Mouse (Mus musculus) gastrocnemius, adult 8-10 months (tissue): ENCODE results near the gene Cstb. TPM values are rescaled to one million over a fixed set of nuclear protein-coding genes. Genes with fewer than 3 reads are reported as not detected.
A peak's percentile ranks its signal among the peaks of the same experiment; 100 is the strongest.
"Not testable (repeated sequence)": the region's sequence is repeated elsewhere in the genome, so short reads cannot be mapped to it uniquely, and the experiment has no call there.

Source experiments
- DNase-seq, 2 experiments: peaks; one replicate each; pipeline ENCODE4 v3.0.0; 2022; ENCODE audit warnings: low spot score in 2 of 2
- total RNA-seq, 4 experiments: library from RNA; stranded (reverse); gene quantifications; 2 replicates each; pipeline ENCODE4 v1.2.4; 2022

Gene Cstb
- total RNA-seq, 4 experiments from 2014 or later: 7.8 to 12.6 (median 11.0) TPM

GRCm38 (mm10) chr10:78414936-78415335 lies 10.5 kb upstream of the Cstb start:
- not testable (repeated sequence) for DNase-seq

GRCm38 (mm10) chr10:78417888-78418287 lies 7.6 kb upstream of the Cstb start:
- no peak for DNase-seq

- DNase-seq: no peak
These were observed 6.7 kb upstream of the Cstb start for GRCm38 (mm10) chr10:78418791-78419190.

DNA sequence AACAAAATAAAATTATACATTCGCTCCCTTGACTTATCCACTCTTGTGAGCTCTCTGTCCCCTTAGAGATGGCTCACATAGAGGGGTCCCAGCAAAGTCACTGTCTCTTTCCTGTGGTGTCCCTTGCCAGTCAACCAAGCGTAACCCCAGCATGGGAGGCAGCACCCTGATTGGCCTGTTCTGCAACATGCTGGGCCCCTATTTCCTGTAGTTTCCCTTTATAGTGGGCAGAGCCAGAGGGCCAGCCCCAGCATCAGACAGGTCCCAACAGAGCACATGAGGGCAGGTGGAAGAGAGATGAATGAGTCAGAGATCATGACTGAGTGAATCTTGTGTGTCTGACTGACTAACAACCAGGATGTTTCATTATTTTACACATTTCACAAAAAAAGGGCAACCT lies 4.5 kb upstream of the Cstb start:
- no peak for DNase-seq

GRCm38 (mm10) chr10:78422614-78423013 lies 2.9 kb upstream of the Cstb start:
- no peak for DNase-seq

- DNase-seq: no peak
These were observed 757 bp downstream of the Cstb start for GRCm38 (mm10) chr10:78426117-78426735.

- DNase-seq: no peak
These were observed 2.6 kb downstream of the Cstb start for GRCm38 (mm10) chr10:78428070-78428469.

DNA sequence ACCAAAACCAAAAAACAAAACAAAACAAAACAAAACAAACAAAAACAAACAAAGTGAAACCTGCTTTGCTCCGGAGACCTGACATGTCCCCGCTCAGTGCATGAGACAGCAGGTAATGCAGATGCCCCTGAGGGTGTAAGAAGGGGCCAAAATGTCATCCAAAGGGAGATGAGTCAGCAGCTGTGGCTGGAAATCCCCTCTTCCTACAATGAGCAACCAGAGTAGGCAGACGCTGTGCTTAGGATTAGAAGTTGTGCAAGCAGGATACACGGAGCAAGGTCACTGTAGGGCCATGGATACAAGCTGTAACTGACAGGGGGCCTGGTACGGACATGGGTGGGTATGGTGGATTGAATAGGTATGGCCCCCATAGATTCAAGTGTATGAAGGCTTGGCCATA lies 3.7 kb downstream of the Cstb start:
- DNase-seq: no peak

DNA sequence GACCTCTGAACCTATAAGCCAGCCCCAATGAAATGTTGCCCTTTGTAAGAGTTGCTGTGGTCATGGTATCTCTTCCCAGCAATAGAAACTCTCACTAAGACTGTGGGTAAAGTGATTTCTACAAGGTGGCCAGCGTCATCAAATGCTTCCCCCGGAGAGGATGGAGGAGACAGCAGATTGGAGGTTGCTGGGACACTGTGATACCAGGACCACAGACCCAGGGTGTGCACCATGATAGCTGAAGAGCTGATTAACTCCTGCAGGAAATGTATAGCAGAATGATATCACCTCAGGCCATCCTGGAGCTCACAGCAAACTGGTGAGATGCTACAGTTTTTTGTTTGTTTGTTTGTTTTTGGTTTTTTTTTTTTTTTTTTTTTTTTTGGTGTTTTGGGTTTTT lies 4.3 kb downstream of the Cstb start:
- DNase-seq: no peak

DNA sequence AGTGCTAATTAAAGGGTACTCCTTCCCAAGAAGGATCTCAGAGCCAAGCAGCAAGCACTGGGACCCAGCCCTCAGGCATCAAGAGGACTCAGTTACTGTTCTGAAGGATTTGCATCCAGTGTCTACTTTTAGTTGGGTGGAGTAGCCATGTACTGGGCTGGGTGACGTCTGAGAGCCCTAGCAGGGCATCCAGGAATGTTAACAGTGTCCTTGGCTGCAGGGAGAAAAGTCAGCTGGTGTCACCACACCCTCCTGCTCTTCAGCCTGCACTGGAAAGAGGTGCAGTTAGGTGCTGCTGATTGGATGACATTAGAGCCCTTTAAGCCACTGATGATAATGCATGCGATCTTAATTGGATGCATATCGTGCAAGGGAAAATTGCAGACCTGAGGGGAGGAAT lies 7.4 kb downstream of the Cstb start:
- no peak for DNase-seq

- peak in 1 of 2 experiments; percentile 40 for DNase-seq
These were observed 12.6 kb downstream of the Cstb start for GRCm38 (mm10) chr10:78438094-78438493.

DNA sequence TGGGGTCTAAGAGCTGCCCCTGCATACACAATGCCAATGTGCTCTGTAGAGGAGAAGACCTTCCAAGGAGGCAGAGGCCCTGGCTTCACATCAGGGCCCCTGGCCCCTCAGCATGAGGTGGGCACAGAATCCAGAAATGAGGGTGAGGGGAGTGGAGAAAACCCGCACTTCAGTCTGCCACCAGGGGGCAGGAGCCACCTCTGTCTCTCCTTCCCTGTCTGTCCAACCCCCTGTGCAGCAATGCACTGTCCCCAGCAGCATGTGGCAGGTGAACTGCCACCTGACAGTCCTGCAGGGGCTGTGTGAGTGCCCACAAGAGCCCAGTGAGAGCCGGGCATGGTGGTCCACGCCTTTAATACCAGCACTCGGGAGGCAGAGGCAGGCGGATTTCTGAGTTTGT lies 14.1 kb downstream of the Cstb start:
- DNase-seq: no peak

DNA sequence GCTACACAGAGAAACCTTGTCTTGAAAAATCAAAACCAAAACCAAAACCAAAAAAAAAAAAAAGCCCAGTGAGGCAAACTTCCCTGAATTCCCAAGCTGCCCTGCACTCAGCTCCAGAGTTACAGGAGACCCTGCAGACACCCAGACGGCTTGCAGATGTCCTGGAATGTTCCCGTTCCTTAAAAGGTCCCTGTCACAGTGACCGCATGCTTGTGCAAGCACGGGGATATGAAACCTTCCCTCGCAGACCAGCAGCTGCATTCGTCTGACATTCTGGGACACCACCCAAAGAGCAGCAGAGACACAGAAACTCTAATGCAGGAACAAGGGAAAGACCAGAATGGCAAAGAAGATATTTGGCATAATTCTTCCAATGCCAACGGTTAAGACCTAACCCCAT lies 14.5 kb downstream of the Cstb start:
- DNase-seq: no peak

GRCm38 (mm10) chr10:78440812-78441211 lies 15.3 kb downstream of the Cstb start:
- no peak for DNase-seq

DNA sequence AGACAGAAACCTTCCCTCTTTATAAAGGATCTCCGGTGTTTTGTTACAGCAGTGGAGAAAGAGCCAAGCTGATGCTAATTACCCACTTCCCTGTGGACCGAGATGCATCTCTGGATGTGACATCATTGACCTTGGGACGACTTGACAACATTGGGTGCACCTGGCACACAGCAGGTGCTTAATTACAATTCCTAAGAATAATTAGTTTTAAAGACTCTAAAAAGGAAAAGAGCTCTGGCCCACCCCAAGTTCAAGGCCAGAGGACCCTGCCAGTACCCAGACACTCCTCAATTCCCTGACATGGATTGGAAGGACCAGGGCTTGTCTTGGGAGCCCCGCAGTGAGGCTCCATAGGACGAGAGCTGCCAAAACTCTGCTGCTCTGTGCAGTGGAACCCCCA lies 16.1 kb downstream of the Cstb start:
- DNase-seq: no peak

DNA sequence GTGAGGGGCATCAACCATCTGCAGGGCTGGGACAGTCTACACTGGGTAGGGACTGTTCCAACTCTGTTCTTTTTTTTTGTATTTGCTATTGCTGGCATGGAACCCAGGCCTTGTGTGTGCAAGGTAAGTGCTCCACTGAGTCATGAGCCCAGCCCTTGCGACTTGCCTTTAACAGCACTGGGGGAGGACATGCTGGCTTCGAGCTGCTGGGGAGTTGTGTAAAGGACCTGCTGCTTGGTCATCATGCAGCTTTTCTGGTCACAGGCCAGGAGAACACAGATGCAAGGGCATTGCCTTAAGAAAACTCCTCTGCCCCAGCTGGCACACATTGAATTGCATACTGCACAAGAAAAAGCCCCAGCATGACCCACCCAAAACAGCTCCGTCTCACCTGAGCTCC lies 16.8 kb downstream of the Cstb start:
- no peak for DNase-seq

GRCm38 (mm10) chr10:78446195-78446594 lies 20.7 kb downstream of the Cstb start:
- DNase-seq: no peak

- no peak for DNase-seq
These were observed 21.9 kb downstream of the Cstb start for GRCm38 (mm10) chr10:78447396-78447795.

- no peak for DNase-seq
These were observed 25.3 kb downstream of the Cstb start for GRCm38 (mm10) chr10:78450761-78451160.

GRCm38 (mm10) chr10:78452641-78453040 lies 27.2 kb downstream of the Cstb start:
- no peak for DNase-seq

DNA sequence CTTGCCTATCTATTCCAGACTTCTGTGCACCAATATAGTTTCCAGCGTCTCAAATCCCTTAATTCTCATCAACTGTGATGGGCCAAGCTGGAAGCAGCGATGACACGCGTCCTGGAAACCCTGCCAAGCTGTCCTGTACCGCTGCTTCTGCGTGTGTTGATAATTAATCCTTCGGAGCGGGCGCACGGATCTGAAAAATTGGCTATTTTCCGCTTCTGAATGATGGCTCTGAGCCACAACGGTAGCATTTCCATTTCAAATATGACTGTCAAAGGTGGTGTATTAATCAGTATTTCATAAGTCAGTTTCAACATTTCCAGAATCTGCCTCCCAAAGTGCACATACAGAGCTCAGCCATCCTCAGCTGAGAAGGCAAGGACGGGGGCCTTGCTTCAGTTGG lies 31.2 kb downstream of the Cstb start:
- no peak for DNase-seq

DNA sequence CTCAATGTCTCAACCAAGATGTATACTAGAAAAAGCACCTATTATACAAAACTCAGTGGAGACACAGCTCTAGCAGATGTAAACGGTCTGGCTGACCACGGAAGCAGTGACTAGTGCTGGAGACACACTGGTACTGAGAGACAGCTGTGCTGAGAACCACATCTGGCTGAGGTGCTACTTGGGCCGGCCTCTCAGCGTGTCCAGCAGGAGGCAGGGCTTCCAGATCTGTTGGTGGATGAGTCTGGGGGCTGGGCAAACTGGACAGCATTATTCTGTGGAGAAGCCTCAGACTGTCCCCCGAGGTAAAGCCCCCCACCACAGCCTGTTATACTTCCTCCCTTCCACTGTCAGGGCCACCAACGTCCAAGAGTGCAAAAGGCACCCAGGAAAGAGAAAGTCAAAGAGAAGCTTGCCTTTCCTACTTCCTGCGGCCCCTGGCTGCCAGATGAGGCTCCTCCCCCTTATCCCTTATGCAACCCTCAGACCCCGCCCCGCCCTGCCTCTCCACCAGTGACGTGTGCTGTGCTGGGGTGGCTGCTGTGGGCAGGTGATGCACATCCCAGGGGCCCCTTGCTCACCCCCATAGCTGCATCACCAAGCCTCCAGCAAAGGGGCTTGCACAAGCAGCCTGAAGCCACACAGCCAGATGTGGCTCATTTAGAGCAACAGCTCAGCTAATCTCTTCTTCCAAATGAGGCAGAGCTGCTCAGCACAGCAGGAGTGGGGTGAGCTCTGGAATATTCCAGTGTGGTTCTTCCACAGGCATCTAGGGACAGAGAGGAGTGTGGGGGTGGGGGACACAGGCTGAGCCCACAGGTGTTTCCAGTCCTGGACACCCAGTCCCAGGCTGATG lies 32.3 kb downstream of the Cstb start:
- peak; percentile 69 to 72 for DNase-seq
